Mouse (Mus musculus) embryonic facial prominence, embryonic 15.5 days (tissue): ENCODE data around the gene Dhx37. TPM values are rescaled to one million over a fixed set of nuclear protein-coding genes. Genes with fewer than 3 reads are reported as not detected.

Source experiments
- ATAC-seq: fragments of 200-750 bp; cut with Nextera tagmentation; 2 replicates; pipeline ENCODE4 v1.8.0; 2017; ENCODE audit warnings: low read depth, moderate TSS enrichment; ENCODE audit not compliant: insufficient number of reproducible peaks, low FRiP score, low TSS enrichment
- H3K27ac ChIP-seq: fragments of 300-500 bp; sonication (generic); replicated peaks from 2 replicates; pipeline ENCODE4 v1.5.1; 2015; ENCODE audit warnings: mild to moderate bottlenecking, inconsistent platforms
- H3K27me3 ChIP-seq: fragments of 300-500 bp; sonication (generic); 2 replicates; pipeline ENCODE4 v1.6.1; 2015; ENCODE audit warnings: inconsistent platforms
- H3K36me3 ChIP-seq: fragments of 300-500 bp; sonication (generic); 2 replicates; pipeline ENCODE4 v1.6.1; 2015; ENCODE audit warnings: mild to moderate bottlenecking, inconsistent platforms
- H3K4me1 ChIP-seq: fragments of 300-500 bp; sonication (generic); 2 replicates; pipeline ENCODE4 v1.6.1; 2015; ENCODE audit warnings: inconsistent platforms
- H3K4me2 ChIP-seq: fragments of 300-500 bp; sonication (generic); replicated peaks from 2 replicates; pipeline ENCODE4 v1.6.1; 2015; ENCODE audit warnings: mild to moderate bottlenecking, inconsistent platforms
- H3K4me3 ChIP-seq: fragments of 300-500 bp; sonication (generic); replicated peaks from 2 replicates; pipeline ENCODE4 v1.5.1; 2015; ENCODE audit warnings: mild to moderate bottlenecking, inconsistent platforms
- H3K9ac ChIP-seq: fragments of 300-500 bp; sonication (generic); 2 replicates; pipeline ENCODE4 v1.6.1; 2015; ENCODE audit warnings: inconsistent platforms
- H3K9me3 ChIP-seq: fragments of 300-500 bp; sonication (generic); replicated peaks from 2 replicates; pipeline ENCODE4 v1.6.1; 2016; ENCODE audit warnings: inconsistent platforms
- WGBS: fragments of 180-500 bp; shearing (Covaris S2); methylation state at CpG from one replicate; pipeline ENCODE4 v1.1.7; 2015; 5-methylcytosine and 5-hydroxymethylcytosine counted together
- polyA plus RNA-seq: library from polyadenylated mRNA; unstranded; fragments of >200 nt; fragmentation: Nextera tagmentation; extraction: Ambion mirVana; gene quantifications from 2 replicates; pipeline ENCODE4 v1.2.1, GENCODE M21; 2015

Dhx37 gene
- polyA plus RNA-seq, 1 experiment from 2014 or later, result 11.3 TPM

GRCm38 (mm10) chr5:125449306-125449705 lies 15.4 kb upstream of the Dhx37 start:
- no peak for ATAC-seq
- H3K27me3 ChIP-seq, result no peaks in the 10 kb centered on the region
- no peaks in the 10 kb centered on the region for H3K9me3 ChIP-seq
- no peaks in the 10 kb centered on the region for H3K4me1 ChIP-seq
- H3K27ac ChIP-seq, result no peak overlapping the region
- H3K4me2 ChIP-seq, result no peak overlapping the region
- peaks cover 5% of the 10 kb centered on the region for H3K36me3 ChIP-seq
- H3K9ac ChIP-seq, result no peak overlapping the region
- H3K4me3 ChIP-seq, result no peak overlapping the region
- WGBS, result 68% methylated on average over 5 of the region's 5 CpGs

GRCm38 (mm10) chr5:125448631-125449030 lies 14.7 kb upstream of the Dhx37 start:
- ATAC-seq, result no peak
- no peak overlapping the region for H3K4me2 ChIP-seq
- no peak overlapping the region for H3K27ac ChIP-seq
- H3K36me3 ChIP-seq, result peaks cover 3% of the 10 kb centered on the region; the same call in 1 of the 2 replicates
- H3K4me3 ChIP-seq, result no peak overlapping the region
- H3K9ac ChIP-seq, result no peak overlapping the region
- 87% methylated on average over 4 of the region's 4 CpGs for WGBS
- H3K9me3 ChIP-seq, result no peaks in the 10 kb centered on the region
- H3K4me1 ChIP-seq, result no peaks in the 10 kb centered on the region
- no peaks in the 10 kb centered on the region for H3K27me3 ChIP-seq

GRCm38 (mm10) chr5:125448026-125448425 lies 14.1 kb upstream of the Dhx37 start:
- no peaks in the 10 kb centered on the region for H3K9me3 ChIP-seq
- 72% methylated on average over 3 of the region's 3 CpGs for WGBS

GRCm38 (mm10) chr5:125446344-125446743 lies 12.4 kb upstream of the Dhx37 start:
- WGBS, result 80% methylated on average over 7 of the region's 7 CpGs
- Histone ChIP-seq H3K4me2 (no peak overlapping the region), H3K9me3 (no peaks in the 10 kb centered on the region), H3K9ac (no peak overlapping the region), H3K4me1 (peaks cover 10% of the 10 kb centered on the region), H3K27ac (no peak overlapping the region), H3K27me3 (no peaks in the 10 kb centered on the region), H3K4me3 (no peak overlapping the region), H3K36me3 (no peaks in the 10 kb centered on the region)
- ATAC-seq, result no peak

More at GRCm38 (mm10) chr5:125448026-125448425, 14.1 kb upstream of the Dhx37 start:
- Histone ChIP-seq H3K27ac (no peak overlapping the region), H3K9ac (no peak overlapping the region), H3K36me3 (no peaks in the 10 kb centered on the region; the same call in 1 of the 2 replicates), H3K4me2 (no peak overlapping the region), H3K4me1 (no peaks in the 10 kb centered on the region), H3K4me3 (no peak overlapping the region), H3K27me3 (no peaks in the 10 kb centered on the region)
- no peak for ATAC-seq

GRCm38 (mm10) chr5:125444554-125444953 lies 10.6 kb upstream of the Dhx37 start:
- Histone ChIP-seq H3K4me1 (peaks cover 15% of the 10 kb centered on the region), H3K9me3 (no peaks in the 10 kb centered on the region), H3K4me3 (no peak overlapping the region), H3K27ac (no peak overlapping the region), H3K4me2 (no peak overlapping the region), H3K36me3 (no peaks in the 10 kb centered on the region), H3K9ac (no peak overlapping the region), H3K27me3 (no peaks in the 10 kb centered on the region)
- 81% methylated on average over 4 of the region's 4 CpGs for WGBS
- no peak for ATAC-seq

GRCm38 (mm10) chr5:125443915-125444314 lies 10.0 kb upstream of the Dhx37 start:
- Histone ChIP-seq H3K9me3 (no peaks in the 10 kb centered on the region), H3K27ac (no peak overlapping the region), H3K4me3 (no peak overlapping the region), H3K4me2 (no peak overlapping the region), H3K9ac (no peak overlapping the region), H3K4me1 (peaks cover 15% of the 10 kb centered on the region), H3K36me3 (no peaks in the 10 kb centered on the region), H3K27me3 (no peaks in the 10 kb centered on the region)
- WGBS, result 78% methylated on average over 3 of the region's 3 CpGs
- no peak for ATAC-seq

GRCm38 (mm10) chr5:125443335-125443734 lies 9.4 kb upstream of the Dhx37 start:
- H3K4me2 ChIP-seq, result no peak overlapping the region
- no peak overlapping the region for H3K4me3 ChIP-seq
- no peak overlapping the region for H3K27ac ChIP-seq
- no peaks in the 10 kb centered on the region for H3K9me3 ChIP-seq
- peaks cover 15% of the 10 kb centered on the region for H3K4me1 ChIP-seq
- no peak for ATAC-seq
- H3K9ac ChIP-seq, result no peak overlapping the region
- no peaks in the 10 kb centered on the region for H3K27me3 ChIP-seq
- WGBS, result 83% methylated on average over 5 of the region's 5 CpGs
- H3K36me3 ChIP-seq, result no peaks in the 10 kb centered on the region

- Histone ChIP-seq H3K27ac (peak overlapping the region; percentile 68; the same call in 1 of the 2 replicates), H3K9ac (peak overlapping the region; percentile 80), H3K9me3 (no peaks in the 10 kb centered on the region), H3K27me3 (no peaks in the 10 kb centered on the region), H3K4me3 (peak overlapping the region; percentile 89), H3K4me2 (peak overlapping the region; percentile 82), H3K4me1 (peaks cover 15% of the 10 kb centered on the region), H3K36me3 (no peaks in the 10 kb centered on the region)
- 20% methylated on average over 27 of the region's 27 CpGs for WGBS
- peak; percentile 1; the same call in 1 of the 2 replicates for ATAC-seq
Measured at GRCm38 (mm10) chr5:125442136-125442995, 8.4 kb upstream of the Dhx37 start.

GRCm38 (mm10) chr5:125441234-125442114 lies 7.6 kb upstream of the Dhx37 start, which contains the start of gene Bri3bp:
Gene Bri3bp, plus strand, starts transcription at chr5:125441568.
- Histone ChIP-seq H3K9me3 (no peaks in the 10 kb centered on the region), H3K27me3 (no peaks in the 10 kb centered on the region), H3K4me1 (peaks cover 15% of the 10 kb centered on the region), H3K27ac (peak within 1 kb of the TSS; percentile 68), H3K9ac (peak within 1 kb of the TSS; percentile 80), H3K4me3 (peak within 1 kb of the TSS; percentile 89), H3K36me3 (no peaks in the 10 kb centered on the region), H3K4me2 (peak within 1 kb of the TSS; percentile 82)
- WGBS, result under 1% methylated on average over 87 of the region's 97 CpGs
- peak; percentile 92 for ATAC-seq

GRCm38 (mm10) chr5:125440583-125441233 lies 6.8 kb upstream of the Dhx37 start:
- 2% methylated on average over 7 of the region's 7 CpGs for WGBS
- peak overlapping the region; percentile 63 for H3K27ac ChIP-seq

More at GRCm38 (mm10) chr5:125440583-125441233, 6.8 kb upstream of the Dhx37 start:
- 0 out of 2 replicates have a peak, but pooled peaks have one; percentile 5 for ATAC-seq
- Histone ChIP-seq H3K36me3 (no peaks in the 10 kb centered on the region), H3K4me1 (peaks cover 15% of the 10 kb centered on the region), H3K4me3 (peak overlapping the region; percentile 89), H3K9ac (0 out of 2 replicates have a peak overlapping the region, but pooled peaks have one; percentile 80), H3K9me3 (no peaks in the 10 kb centered on the region), H3K27me3 (no peaks in the 10 kb centered on the region), H3K4me2 (peak overlapping the region; percentile 82)
